Mouse (Mus musculus) intestine, embryonic 15.5 days (tissue): ENCODE data around the gene Barhl2. TPM values are rescaled to one million over a fixed set of nuclear protein-coding genes. Genes with fewer than 3 reads are reported as not detected.

Source experiments
- ATAC-seq: fragments of 200-750 bp; cut with Nextera tagmentation; 2 replicates; pipeline ENCODE4 v1.8.0; 2017; ENCODE audit warnings: moderate TSS enrichment, moderate library complexity
- H3K27ac ChIP-seq: fragments of 300-500 bp; sonication (generic); 2 replicates; pipeline ENCODE4 v1.5.1; 2015; ENCODE audit warnings: mild to moderate bottlenecking, inconsistent platforms
- H3K27me3 ChIP-seq: fragments of 300-500 bp; sonication (generic); replicated peaks from 2 replicates; pipeline ENCODE4 v1.6.1; 2015; ENCODE audit warnings: inconsistent platforms
- H3K36me3 ChIP-seq: fragments of 300-500 bp; sonication (generic); 2 replicates; pipeline ENCODE4 v1.6.1; 2015; ENCODE audit warnings: inconsistent platforms
- H3K4me1 ChIP-seq: fragments of 300-500 bp; sonication (generic); replicated peaks from 2 replicates; pipeline ENCODE4 v1.6.1; 2015; ENCODE audit warnings: inconsistent platforms
- H3K4me2 ChIP-seq: fragments of 300-500 bp; sonication (generic); replicated peaks from 2 replicates; pipeline ENCODE4 v1.6.1; 2015; ENCODE audit warnings: mild to moderate bottlenecking, inconsistent platforms
- H3K4me3 ChIP-seq: fragments of 300-500 bp; sonication (generic); replicated peaks from 2 replicates; pipeline ENCODE4 v1.5.1; 2015; ENCODE audit warnings: inconsistent platforms
- H3K9ac ChIP-seq: fragments of 300-500 bp; sonication (generic); 2 replicates; pipeline ENCODE4 v1.6.1; 2015; ENCODE audit warnings: inconsistent platforms
- H3K9me3 ChIP-seq: fragments of 300-500 bp; sonication (generic); 2 replicates; pipeline ENCODE4 v1.6.1; 2016; ENCODE audit warnings: inconsistent platforms
- WGBS: fragments of 180-500 bp; shearing (Covaris S2); methylation state at CpG from one replicate; pipeline ENCODE4 v1.1.7; 2015; 5-methylcytosine and 5-hydroxymethylcytosine counted together
- polyA plus RNA-seq: library from polyadenylated mRNA; unstranded; fragments of >200 nt; fragmentation: Nextera tagmentation; extraction: Ambion mirVana; gene quantifications from 2 replicates; pipeline ENCODE4 v1.2.1, GENCODE M21; 2015

Barhl2 gene
- polyA plus RNA-seq, 1 experiment from 2014 or later = not detected

DNA sequence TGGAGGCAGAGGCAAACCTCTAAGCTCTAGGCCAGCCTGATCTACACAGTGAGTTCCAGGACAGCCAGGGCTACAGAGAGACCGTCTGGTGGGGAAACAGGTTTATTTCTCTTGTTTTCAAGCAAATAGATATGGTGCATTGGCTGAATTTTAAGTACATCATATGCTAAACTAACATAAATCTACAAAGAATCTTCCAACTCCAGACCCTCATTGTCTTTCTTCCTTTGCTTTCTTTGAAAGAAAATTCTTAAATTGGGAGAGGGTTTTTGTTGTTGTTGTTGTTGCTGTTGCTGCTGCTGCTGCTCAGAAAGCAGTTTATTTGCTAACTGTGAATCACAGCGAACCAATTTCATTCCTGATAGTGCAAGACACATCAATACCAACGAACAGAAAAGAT is 3.5 kb upstream of the Barhl2 start:
- H3K4me3 ChIP-seq = no peak overlapping the region
- no peak overlapping the region for H3K27ac ChIP-seq
- H3K4me2 ChIP-seq = no peak overlapping the region
- no peaks in the 10 kb centered on the region for H3K9me3 ChIP-seq
- H3K36me3 ChIP-seq = no peaks in the 10 kb centered on the region
- no peak for ATAC-seq
- 6% methylated on average over 3 of the region's 3 CpGs for WGBS
- H3K4me1 ChIP-seq = peaks cover 18% of the 10 kb centered on the region
- H3K27me3 ChIP-seq = peaks cover 96% of the 10 kb centered on the region
- no peak overlapping the region for H3K9ac ChIP-seq

DNA sequence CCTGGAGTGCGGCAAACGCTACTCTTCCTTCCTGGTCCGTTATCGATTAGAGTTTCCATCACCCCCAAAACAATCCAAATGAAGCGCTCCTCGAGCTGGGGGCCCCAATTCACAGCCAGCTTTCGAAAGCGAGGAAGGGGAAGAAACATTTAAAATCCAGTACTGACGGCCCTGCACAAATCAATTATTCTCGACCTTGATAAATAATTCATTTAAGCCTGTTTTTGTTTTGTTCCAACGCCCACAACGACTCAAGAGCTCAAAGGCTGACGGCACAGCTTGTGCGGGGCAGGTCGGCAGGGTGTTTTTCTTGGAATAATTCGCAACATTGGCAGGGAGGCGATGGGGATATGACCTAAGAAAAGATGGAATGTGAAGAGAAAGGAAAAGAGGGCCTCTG is 2.6 kb upstream of the Barhl2 start:
- H3K9ac ChIP-seq = no peak overlapping the region
- no peaks in the 10 kb centered on the region for H3K36me3 ChIP-seq
- no peak for ATAC-seq
- H3K27ac ChIP-seq = no peak overlapping the region
- no peak overlapping the region for H3K4me2 ChIP-seq
- no peaks in the 10 kb centered on the region for H3K9me3 ChIP-seq
- H3K27me3 ChIP-seq = peaks cover 94% of the 10 kb centered on the region
- peaks cover 16% of the 10 kb centered on the region for H3K4me1 ChIP-seq
- no peak overlapping the region for H3K4me3 ChIP-seq
- 3% methylated on average over 17 of the region's 17 CpGs for WGBS

DNA sequence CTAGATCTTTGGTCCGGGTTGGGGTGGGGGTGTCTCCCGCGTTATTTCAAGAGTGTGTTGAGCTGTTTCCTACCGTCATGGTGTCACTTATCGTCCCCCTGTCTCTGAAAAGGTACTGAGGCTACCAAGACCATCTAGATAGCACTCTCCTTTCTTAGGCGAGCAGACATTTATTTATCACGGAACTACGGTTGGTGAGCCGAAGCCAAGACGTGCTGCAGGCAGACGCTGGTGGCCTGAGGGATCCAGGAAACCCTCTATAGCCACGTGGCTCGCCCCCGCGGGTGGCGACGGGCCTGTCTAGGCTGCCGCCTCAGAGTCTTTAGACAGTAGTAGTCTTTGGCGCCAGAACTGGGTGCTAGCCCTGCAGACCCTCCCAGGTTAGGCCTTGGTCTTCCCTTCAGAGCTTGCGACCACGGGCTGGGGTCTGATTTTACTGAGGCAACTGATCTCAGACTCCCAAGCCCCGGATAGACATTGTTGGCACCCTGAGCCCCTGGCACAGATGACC is 2.1 kb upstream of the Barhl2 start:
- Histone ChIP-seq H3K9me3 (no peaks in the 10 kb centered on the region), H3K27me3 (peaks cover 94% of the 10 kb centered on the region), H3K9ac (no peak overlapping the region), H3K36me3 (no peaks in the 10 kb centered on the region), H3K4me2 (no peak overlapping the region), H3K4me3 (no peak overlapping the region), H3K4me1 (peaks cover 16% of the 10 kb centered on the region), H3K27ac (no peak overlapping the region)
- ATAC-seq = no peak
- whole genome bisulfite sequencing = 1% methylated on average over 22 of the region's 22 CpGs

DNA sequence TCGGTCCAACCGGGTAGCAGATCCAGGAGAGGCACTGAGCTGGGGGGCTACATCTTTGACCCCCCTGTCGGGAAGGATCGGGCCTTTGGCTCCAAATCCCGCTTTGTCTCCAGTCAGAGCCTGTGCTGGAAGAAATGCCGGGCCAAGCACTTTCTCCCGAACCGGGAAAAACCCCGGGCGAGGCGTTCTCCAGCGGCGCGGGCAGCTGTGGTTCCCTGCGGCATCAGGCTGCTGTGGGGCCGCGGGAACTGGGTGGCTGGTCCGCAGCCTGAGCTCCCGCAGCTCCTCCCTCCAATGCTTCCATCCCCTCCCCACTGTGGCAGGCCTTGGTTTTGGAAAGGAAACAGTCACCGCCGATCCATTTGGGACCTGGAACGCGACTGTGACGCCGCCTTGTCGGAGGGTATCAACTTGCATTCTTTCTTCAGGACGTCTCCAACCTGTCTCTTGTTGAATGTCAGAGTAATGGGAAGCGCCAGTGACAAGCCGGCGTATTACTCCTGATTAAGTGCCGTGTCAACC is 1.2 kb upstream of the Barhl2 start:
- Histone ChIP-seq H3K36me3 (no peaks in the 10 kb centered on the region), H3K4me3 (peak overlapping the region; percentile 48), H3K27ac (no peak overlapping the region), H3K4me2 (peak overlapping the region; percentile 94), H3K9me3 (no peaks in the 10 kb centered on the region), H3K4me1 (peaks cover 16% of the 10 kb centered on the region), H3K9ac (no peak overlapping the region), H3K27me3 (peaks cover 94% of the 10 kb centered on the region)
- WGBS = under 1% methylated on average over 31 of the region's 31 CpGs
- ATAC-seq = peak; percentile 21; the same call in 1 of the 2 replicates

DNA sequence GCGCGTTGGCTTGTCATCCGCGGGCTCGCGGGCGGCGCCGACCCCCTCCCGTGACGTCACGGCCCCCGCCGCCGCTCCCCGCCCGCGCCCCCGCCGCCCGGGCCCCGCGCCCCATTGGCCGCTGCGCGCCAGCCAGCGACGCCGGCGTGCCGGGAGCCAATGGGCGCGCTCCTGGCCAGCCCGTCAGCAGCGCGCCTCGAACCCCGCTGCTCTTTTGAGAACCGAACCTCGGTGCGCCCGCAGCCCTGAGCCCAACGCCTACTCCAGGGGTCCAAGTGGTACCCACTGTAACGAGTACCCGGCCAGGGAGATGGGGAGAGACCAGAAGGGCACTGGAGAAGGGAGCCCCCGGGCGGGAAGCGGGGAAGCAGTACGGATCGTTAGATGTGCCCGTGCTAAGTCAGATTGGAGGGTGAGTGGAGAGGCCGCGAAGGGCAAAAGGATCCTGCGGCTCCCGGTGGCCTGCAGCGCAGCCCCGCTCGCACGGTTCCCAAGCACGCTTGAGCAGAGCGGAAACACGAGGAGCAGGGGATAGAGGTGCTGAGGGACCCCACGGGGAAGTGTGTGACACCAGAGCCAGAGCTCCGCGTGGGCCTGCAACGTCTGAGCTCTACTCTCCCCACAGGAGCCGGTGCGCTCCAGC is 632 bp upstream of the Barhl2 start:
- H3K9me3 ChIP-seq = no peaks in the 10 kb centered on the region
- peaks cover 19% of the 10 kb centered on the region for H3K4me1 ChIP-seq
- WGBS = under 1% methylated on average over 42 of the region's 68 CpGs
- peak overlapping the region; percentile 48 for H3K4me3 ChIP-seq
- no peaks in the 10 kb centered on the region for H3K36me3 ChIP-seq
- H3K4me2 ChIP-seq = peak overlapping the region; percentile 94
- peak; percentile 68 for ATAC-seq
- H3K9ac ChIP-seq = no peak overlapping the region
- no peak overlapping the region for H3K27ac ChIP-seq
- H3K27me3 ChIP-seq = peaks cover 94% of the 10 kb centered on the region

DNA sequence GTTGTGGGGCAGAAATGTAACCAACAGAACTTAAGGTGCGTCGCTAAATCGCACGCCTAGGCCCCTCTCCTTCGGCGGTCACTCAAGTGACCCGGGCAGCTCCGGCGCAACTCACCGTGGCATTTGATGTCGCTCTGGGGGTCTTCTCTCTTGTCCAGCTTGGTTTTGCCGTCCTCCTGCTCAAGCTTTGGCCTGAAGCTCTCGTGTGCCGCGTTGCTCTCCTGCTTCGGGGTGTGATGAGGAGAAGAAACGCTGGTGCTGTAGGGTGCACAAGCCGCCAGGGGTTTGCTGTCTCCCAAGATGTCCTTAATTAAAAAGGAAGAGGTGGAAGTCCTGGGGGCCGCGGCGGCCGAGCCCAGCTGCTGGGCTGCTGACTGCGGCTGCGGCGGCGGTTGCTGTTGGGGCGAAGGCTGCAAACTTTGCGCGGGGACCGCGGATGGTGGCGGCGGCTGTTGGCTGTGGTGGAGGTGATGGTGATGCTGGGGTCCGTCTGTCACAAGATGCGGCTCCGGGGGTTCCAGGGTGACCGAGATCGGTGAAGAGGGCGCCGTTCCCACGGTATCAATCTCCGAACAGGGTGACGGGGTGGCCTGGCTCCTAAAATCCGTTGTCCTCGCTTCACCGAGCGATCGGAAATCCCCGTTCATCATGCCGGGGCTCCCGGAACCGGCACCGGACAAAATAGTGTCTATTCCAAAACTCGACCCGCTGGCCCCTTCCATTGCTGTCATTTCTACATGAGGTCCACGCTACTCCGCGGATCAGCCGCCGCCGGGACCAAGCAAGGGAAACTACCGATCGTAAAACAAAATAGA is 648 bp downstream of the Barhl2 start:
- Histone ChIP-seq H3K27me3 (peaks cover 91% of the 10 kb centered on the region), H3K4me1 (peaks cover 24% of the 10 kb centered on the region), H3K4me3 (no peak overlapping the region), H3K36me3 (no peaks in the 10 kb centered on the region), H3K9me3 (no peaks in the 10 kb centered on the region), H3K9ac (no peak overlapping the region), H3K4me2 (peak overlapping the region; percentile 94; the same call in 1 of the 2 replicates), H3K27ac (no peak overlapping the region)
- 1% methylated on average over 63 of the region's 63 CpGs for WGBS
- ATAC-seq = no peak

DNA sequence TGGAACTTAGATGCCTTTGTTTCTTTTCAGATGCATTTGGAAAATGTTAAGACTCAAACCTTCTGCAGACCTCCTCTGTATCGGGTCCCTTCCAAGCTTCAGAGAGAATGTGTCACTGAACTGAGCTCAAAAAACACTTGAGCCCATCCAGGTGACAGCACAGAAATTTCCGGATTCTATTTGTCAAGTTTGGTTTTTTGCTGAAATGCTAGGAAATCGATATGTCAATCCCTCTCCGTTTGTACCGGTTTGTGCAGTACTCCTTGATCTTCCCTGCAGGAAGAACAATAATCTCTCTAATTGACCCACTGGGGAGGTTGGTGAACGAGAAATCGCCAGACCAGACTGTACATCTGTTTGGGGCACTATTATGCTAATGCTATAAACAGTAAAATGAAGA is 2.0 kb downstream of the Barhl2 start:
- Histone ChIP-seq H3K27ac (no peak overlapping the region), H3K9me3 (no peaks in the 10 kb centered on the region), H3K36me3 (no peaks in the 10 kb centered on the region), H3K9ac (no peak overlapping the region), H3K4me3 (no peak overlapping the region), H3K4me2 (no peak overlapping the region), H3K4me1 (peaks cover 24% of the 10 kb centered on the region), H3K27me3 (peaks cover 89% of the 10 kb centered on the region)
- no peak for ATAC-seq
- 5% methylated on average over 7 of the region's 7 CpGs for WGBS

DNA sequence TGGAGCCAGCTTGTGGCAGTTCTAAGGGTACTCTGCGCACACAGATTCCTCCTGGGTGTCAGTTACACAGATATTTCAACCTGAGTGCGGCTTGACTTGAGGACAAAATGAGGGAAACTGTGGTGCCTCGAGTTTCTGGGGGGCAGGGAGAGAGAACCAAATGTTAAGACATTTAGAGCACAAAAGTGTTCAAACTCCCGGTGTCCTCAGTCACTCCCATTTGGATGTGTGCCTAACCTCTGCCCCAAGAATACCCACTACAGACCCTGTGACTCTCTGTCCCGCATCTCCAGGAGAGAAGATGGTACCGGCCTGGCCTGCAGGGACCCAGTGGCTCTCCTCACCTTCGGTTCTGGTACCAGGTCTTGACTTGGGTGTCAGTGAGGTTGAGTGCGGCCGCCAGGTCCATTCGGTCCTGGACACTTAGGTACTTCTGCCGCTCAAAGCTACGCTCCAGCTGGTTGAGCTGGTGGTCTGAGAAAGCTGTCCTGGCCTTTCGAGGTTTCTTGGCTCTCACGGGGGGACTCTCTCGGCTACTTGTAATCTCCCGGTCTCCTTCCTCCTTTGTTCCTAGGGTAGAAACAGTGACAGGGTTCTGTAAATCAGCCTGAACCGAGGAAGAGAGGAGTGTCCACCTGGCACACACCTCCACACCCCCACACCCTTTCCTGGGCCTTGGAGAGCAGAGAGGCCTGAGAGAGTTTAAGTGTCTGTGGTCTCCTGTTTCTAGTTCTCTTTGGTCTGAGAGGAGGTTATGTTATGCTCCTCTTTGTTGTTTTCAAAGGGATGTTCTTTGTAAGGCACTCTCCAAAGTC is 2.7 kb downstream of the Barhl2 start:
- H3K27me3 ChIP-seq = peaks cover 89% of the 10 kb centered on the region
- H3K27ac ChIP-seq = no peak overlapping the region
- no peak overlapping the region for H3K4me2 ChIP-seq
- H3K9me3 ChIP-seq = no peaks in the 10 kb centered on the region
- H3K36me3 ChIP-seq = no peaks in the 10 kb centered on the region
- no peak overlapping the region for H3K9ac ChIP-seq
- H3K4me1 ChIP-seq = peaks cover 24% of the 10 kb centered on the region
- H3K4me3 ChIP-seq = no peak overlapping the region
- WGBS = 3% methylated on average over 17 of the region's 17 CpGs
- no peak for ATAC-seq

DNA sequence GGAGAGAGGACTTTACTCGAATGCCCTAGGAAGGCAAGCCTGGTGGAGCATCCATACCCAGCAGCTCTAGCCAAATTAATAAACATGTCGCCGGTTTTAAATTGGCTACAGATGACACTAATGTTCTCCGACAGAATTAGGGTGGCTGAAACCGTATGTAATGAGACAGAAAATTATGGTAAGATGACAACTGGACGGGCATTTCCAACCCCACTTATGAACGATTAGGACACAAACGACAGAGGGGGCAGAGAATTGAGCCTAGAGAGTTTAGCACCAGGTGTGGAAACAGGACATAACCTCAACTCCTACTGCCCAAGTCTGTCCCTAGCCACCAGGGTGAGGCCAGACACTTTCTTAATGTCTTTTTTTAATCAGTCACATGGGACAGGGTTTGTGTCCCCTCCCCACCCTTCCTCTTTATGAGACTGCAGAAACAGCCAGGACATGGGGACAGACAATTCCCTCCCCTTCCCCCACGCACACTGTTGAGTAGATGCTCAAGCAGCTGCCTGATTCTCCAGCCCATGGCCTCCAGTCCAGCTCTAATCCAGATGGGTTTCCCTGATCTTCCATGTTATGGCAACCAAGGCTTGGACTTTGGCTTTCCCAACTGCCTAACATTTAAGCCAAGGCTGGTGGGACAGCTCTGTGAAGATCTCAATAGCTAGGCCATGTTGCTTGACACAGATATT is 3.4 kb downstream of the Barhl2 start:
- H3K27me3 ChIP-seq = peaks cover 90% of the 10 kb centered on the region
- no peak overlapping the region for H3K4me3 ChIP-seq
- 4% methylated on average over 9 of the region's 9 CpGs for WGBS
- H3K27ac ChIP-seq = no peak overlapping the region
- H3K9ac ChIP-seq = no peak overlapping the region
- H3K36me3 ChIP-seq = no peaks in the 10 kb centered on the region
- H3K9me3 ChIP-seq = no peaks in the 10 kb centered on the region
- ATAC-seq = no peak
- peaks cover 24% of the 10 kb centered on the region for H3K4me1 ChIP-seq
- H3K4me2 ChIP-seq = no peak overlapping the region

DNA sequence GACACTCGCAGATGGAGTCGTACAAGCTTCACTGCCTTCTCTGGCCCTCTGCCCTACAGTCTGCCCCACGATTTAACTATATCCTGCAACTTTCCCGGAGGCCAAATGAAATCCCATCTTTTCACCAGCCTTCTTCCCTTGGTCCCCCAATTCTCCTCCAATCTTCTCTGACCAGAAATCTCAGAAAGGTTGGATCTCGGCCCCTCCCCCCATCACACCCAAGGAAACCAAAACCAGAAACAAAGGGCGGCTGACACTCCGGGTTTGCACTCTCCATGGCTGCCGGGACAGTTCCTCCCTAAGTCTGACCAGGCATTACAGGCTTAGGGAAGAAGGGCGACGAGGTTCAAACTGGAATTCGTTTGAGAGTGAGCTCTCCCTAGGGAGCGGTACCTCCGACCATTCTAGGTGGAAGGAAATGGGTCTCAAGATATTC is 4.1 kb downstream of the Barhl2 start:
- ATAC-seq = no peak
- WGBS = under 1% methylated on average over 13 of the region's 13 CpGs

DNA sequence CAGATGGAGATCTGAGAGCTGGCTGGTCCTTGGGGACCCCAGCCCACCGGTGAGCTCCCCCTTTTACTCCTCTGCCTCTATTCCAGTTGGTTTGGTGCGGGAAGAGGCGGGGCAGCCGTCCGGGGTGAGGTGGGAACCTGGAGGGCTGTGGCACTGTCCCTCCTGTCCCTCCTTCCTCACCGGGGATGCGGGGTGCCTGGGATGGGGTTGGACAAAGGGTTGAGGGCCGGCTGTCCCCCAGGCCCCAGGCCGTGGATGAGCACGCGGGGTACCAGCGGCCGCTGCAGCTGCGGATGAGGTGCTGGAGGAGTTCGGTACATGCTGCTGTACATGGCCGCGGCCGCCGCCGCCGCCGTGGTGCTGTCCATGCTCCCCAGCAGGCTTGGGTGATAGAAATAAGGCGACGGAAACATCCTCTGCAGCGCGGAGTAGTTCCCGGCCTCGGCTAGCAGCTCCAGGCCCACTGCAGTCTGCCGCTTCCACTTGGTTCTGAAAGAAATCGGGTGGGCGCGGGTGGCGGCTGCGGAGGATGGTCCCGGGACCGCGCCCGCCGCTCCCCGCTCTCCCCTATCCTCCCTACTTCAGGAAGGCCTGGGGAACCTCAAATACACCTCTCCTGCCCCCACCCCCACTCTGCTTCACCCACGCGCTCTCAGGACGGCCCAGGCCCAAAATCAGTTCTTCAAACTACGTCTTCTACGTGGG is 4.6 kb downstream of the Barhl2 start:
- no peaks in the 10 kb centered on the region for H3K36me3 ChIP-seq
- H3K4me3 ChIP-seq = 0 out of 2 replicates have a peak overlapping the region, but pooled peaks have one; percentile 2
- peaks cover 15% of the 10 kb centered on the region for H3K4me1 ChIP-seq
- ATAC-seq = no peak; the same call in 1 of the 2 replicates
- WGBS = under 1% methylated on average over 45 of the region's 45 CpGs
- H3K9me3 ChIP-seq = no peaks in the 10 kb centered on the region
- H3K27me3 ChIP-seq = peaks cover 90% of the 10 kb centered on the region
- no peak overlapping the region; the same call in 1 of the 2 replicates for H3K4me2 ChIP-seq
- H3K27ac ChIP-seq = no peak overlapping the region
- H3K9ac ChIP-seq = no peak overlapping the region

More for the DNA sequence above, 4.1 kb downstream of the Barhl2 start:
- Histone ChIP-seq H3K4me2 (no peak overlapping the region; the same call in 1 of the 2 replicates), H3K36me3 (no peaks in the 10 kb centered on the region), H3K9me3 (no peaks in the 10 kb centered on the region), H3K9ac (no peak overlapping the region), H3K4me1 (peaks cover 19% of the 10 kb centered on the region), H3K27me3 (peaks cover 90% of the 10 kb centered on the region), H3K4me3 (0 out of 2 replicates have a peak overlapping the region, but pooled peaks have one; percentile 2), H3K27ac (no peak overlapping the region)
